Mouse (Mus musculus): ENCODE results near the gene Fgfr3.

- TF ChIP-seq POLR2A (IDR thresholded peaks at IDR 0.05; ENCODE audit: insufficient read depth, low read depth, low read length) (no peak), CTCF (IDR thresholded peaks at IDR 0.05; ENCODE audit: insufficient read depth, low read depth, low read length) (no peak)
Observed at GRCm38 (mm10) chr5:33777195-33777594, 55.7 kb downstream of the Fgfr3 start.
